Mouse (Mus musculus) CD4-positive, CD25-positive, alpha-beta regulatory T cell, adult 4 months (primary cell): ENCODE measurements around the gene Qsox2. TPM values are rescaled to one million over a fixed set of nuclear protein-coding genes. Genes with fewer than 3 reads are reported as not detected.

ENCODE experiments used
- ATAC-seq: one replicate; pipeline ENCODE4 v1.8.0; 2017
- polyA plus RNA-seq, 2 experiments: library from polyadenylated mRNA; unstranded; fragments of 100-300 nt; shearing (Covaris generic); gene quantifications; one replicate each; pipeline ENCODE4 v1.2.1; 2017

Gene Qsox2
- polyA plus RNA-seq: 1 to 10 TPM; 2.0 to 2.1 TPM

DNA sequence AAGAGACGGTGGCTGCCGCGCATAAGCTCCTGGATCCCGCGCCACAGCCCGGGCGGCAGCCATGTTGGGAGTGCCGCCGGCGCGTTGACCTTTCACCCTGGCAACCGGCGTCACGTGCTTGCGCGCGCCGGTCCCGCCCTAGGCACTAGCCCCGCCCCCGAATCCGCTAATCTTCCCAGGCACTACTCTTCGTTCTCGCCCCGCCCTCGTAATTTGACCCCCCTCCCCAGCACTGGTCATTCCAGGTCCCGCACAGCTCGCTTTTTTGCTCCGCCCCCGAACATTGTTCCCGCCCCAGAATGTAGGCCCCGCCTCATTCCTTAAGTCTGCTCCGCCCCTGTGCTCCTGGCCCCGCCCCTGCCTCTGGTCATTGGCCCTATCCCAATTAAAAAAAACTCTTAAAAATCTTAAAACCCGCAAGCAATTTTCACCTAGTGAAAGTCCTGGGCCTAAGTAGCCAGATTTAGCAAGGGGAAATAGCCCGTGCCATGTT lies at the start of gene Qsox2:
Qsox2 (minus strand) TSS at position 236 of the 493 bp plus-strand sequence.
- ATAC-seq: peak; percentile 83

DNA sequence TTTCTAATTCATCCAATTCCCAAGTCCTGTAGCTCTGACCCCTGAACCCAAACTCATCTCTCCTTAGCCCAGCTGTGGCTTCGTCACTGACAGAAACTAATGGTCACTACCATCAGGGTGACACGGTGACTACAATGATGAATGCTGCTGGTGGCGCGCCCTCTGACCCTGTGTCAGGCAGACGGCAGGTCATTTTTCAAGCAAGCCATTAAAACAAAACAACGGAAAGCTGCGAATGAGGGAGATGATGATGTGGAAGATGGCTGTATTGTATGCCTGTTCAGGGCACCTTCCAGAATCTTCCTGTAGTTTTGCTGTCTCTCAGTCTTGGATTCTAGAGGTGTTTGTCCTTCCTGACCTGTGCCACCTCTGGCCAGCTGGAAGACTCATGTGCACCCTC lies 49.1 kb upstream of the Qsox2 start:
- ATAC-seq: no peak

GRCm38 (mm10) chr2:26285804-26286203 lies 48.5 kb upstream of the Qsox2 start:
- ATAC-seq: no peak

GRCm38 (mm10) chr2:26280594-26280993 lies 43.3 kb upstream of the Qsox2 start:
- ATAC-seq: no peak

- ATAC-seq: no peak
Measured at GRCm38 (mm10) chr2:26279712-26280111, 42.4 kb upstream of the Qsox2 start.

GRCm38 (mm10) chr2:26273611-26274010 lies 36.3 kb upstream of the Qsox2 start:
- no peak for ATAC-seq

GRCm38 (mm10) chr2:26268216-26268615 lies 30.9 kb upstream of the Qsox2 start:
- ATAC-seq: no peak

- ATAC-seq: no peak
Measured at GRCm38 (mm10) chr2:26266066-26266742, 28.9 kb upstream of the Qsox2 start.

DNA sequence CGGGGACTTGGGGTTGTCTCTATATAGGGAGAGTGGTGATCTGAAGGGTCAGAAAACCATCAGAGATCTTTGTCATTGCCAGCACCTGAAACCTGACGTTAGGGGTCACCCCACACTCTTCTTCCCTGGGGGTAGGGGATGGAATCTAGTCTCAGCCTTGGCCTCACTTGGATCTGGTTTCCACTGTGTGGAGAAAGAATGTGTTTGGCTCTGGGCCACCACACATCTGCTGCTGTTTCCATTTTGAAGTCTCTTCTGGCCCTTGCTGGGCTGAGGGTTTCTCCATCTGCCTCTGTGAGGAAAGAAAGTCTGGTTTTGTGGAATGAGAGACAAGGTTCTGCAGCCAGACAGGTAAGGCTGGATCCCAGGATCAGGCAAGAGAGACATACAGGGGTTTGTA lies 27.8 kb upstream of the Qsox2 start:
- ATAC-seq: no peak

GRCm38 (mm10) chr2:26264646-26265045 lies 27.3 kb upstream of the Qsox2 start:
- no peak for ATAC-seq

- ATAC-seq: no peak
Measured at GRCm38 (mm10) chr2:26257315-26258096, 20.2 kb upstream of the Qsox2 start.

GRCm38 (mm10) chr2:26254816-26255215 lies 17.5 kb upstream of the Qsox2 start:
- no peak for ATAC-seq

GRCm38 (mm10) chr2:26252514-26253206 lies 15.3 kb upstream of the Qsox2 start:
- ATAC-seq: no peak

GRCm38 (mm10) chr2:26247531-26247930 lies 10.2 kb upstream of the Qsox2 start:
- no peak for ATAC-seq

- no peak for ATAC-seq
Measured at GRCm38 (mm10) chr2:26240841-26241240, 3.5 kb upstream of the Qsox2 start.

DNA sequence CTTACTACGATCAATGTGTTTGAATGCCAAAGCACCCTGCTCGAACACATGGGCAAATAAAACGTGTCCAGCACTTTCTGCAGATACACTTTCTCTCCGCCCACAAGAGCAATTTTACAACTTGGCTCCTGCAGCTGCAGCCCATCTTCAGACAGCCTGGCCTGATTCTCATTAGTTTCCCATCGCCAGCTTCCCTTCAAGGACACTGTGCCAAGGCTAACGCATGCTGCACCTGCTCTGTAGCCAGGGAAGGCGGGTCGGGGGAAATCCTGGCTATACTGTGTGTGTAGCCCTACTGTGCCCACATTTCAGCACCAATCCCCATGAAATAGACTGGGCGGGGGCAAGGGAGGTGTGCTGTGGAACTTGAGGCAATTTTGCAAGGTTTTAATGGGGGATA lies 3.0 kb upstream of the Qsox2 start:
- no peak for ATAC-seq

DNA sequence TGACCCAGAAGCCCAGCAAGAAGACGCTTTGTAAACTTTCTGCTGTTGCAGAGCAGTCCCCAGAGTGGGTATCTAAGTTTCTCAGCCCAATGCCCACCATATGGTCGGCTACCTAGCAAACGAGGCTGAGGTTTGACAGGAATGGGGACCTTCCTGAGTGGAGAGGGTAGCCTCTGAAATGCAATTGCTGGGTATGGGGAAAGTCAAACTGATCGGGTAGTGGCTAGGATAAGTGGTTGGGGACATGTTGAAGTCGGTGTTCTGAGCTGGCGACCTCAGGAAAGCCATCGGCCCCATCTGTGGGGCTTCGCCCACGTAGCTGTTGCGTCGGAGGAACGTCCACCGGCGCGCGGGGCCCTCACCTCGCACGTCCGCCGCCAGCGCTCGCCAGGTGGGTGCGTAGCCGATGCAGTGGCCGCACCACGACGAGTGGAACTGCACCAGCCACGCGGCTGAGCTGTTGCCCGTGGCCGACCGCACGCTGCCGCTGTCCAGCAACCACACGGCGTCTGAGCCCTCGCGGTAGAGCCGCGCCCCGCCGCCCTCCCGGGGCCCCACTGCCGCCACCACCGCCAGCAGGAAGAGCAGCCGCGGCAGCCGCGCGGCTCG lies 540 bp downstream of the Qsox2 start:
- peak; percentile 47 for ATAC-seq

GRCm38 (mm10) chr2:26234771-26235170 lies 2.6 kb downstream of the Qsox2 start:
- no peak for ATAC-seq

GRCm38 (mm10) chr2:26234253-26234652 lies 3.1 kb downstream of the Qsox2 start:
- no peak for ATAC-seq

DNA sequence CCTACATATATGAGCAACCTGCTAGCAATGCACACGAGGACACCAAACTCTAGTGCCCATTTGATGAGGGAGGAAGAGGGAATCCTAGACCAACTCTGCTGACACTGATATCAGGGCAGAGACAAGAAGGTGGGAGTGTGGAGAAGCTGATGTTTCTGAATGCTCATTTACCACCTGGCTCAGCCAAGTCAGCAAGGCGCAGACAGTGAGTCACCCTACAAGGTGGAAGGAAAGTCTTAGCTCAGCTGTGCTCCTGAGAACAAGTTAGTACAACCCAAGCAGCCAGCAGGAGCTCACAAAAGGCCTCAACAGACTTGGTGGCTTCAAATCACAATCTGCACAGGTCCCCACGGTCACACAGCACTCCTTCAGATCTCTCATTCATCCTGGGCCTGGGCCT lies 6.0 kb downstream of the Qsox2 start:
- ATAC-seq: no peak

DNA sequence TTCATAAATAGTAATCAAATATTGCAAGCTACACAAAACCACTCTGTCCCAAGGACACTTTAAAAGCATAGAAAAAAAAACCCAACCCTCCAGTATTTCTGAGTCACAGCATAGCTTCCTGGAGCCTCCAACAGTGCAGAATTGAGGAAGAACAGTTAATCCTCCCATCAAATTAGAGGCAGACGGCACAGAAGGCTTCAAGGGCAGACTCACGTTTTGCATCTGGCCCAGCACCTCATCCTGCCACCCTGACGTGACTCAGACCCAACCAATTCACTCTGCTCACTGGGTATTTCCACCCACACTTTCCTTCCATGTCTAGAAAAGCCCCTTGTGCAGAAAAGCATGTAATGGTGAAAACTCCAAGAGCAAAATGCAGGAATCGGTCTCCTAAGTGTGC lies 7.1 kb downstream of the Qsox2 start:
- no peak for ATAC-seq

DNA sequence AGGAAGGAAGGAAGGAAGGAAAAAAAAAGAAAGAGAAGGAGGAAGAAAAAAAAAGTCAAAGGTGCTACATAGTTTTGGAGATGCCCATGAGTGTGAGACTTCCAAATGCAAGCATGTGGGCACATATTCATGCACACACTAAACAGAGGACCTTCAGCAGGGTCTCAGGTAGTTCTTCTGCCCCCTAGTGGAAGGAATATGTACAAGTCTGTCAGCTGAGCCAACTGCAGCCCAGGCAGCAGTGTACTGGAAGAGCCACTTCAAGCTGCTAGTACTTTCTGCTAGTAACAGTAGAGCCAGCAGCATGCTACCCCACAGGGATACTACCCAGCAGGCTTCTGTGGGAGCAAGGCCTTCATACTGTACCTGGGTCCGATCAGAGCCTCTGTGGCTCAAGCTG lies 9.5 kb downstream of the Qsox2 start:
- ATAC-seq: no peak

DNA sequence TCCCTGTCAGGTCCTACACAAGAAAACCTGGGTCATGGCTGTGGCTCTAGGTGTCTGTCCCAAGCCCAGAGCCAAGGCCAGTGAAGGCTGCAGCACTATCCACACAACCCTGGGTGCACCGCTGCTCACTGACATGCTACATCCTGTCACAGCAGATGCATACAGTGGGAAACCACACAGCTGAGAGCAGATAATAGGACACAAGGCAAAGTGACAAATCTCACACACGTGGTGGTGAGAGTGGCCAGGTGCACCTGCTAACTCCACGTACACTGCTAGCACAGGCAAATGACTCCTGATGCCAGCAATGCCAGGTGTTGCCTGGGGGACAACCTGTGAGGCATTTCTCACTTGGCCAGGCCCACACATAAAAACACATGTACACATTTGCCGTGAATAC lies 12.1 kb downstream of the Qsox2 start:
- ATAC-seq: no peak
